Mouse (Mus musculus) gastrocnemius, adult 18-20 months (tissue): ENCODE results near the gene Klrb1b. TPM values are rescaled to one million over a fixed set of nuclear protein-coding genes. Genes with fewer than 3 reads are reported as not detected.

Experiments
- total RNA-seq, 2 experiments: library from RNA; stranded (reverse); gene quantifications; 2 replicates each; pipeline ENCODE4 v1.2.3; 2021

Klrb1b gene
- total RNA-seq, 2 experiments from 2014 or later: not detected

Other genes starting within 250 kb of the Klrb1b start
- gene A2ml1, start 244.7 kb downstream of the Klrb1b start, total RNA-seq: not detected
- gene Klrb1a, start 202.8 kb downstream of the Klrb1b start, total RNA-seq: not detected
- not detected for gene Clec2h, start 163.9 kb downstream of the Klrb1b start, total RNA-seq
- gene Klrb1, start 103.3 kb downstream of the Klrb1b start, total RNA-seq: not detected
- gene Klrb1c, start 37.1 kb downstream of the Klrb1b start, total RNA-seq: not detected
- gene Gm44511, start within 50 bp of the Klrb1b start, total RNA-seq: not detected
- not detected for gene Clec2i, start 61.3 kb upstream of the Klrb1b start, total RNA-seq
- not detected for gene BC035044, start 64.8 kb upstream of the Klrb1b start, total RNA-seq
- 1 to 10 TPM; 1.3 to 4.2 TPM for gene Clec2g, start 108.0 kb upstream of the Klrb1b start, total RNA-seq
- gene Klrb1f, start 219.6 kb upstream of the Klrb1b start, total RNA-seq: not detected